Mouse (Mus musculus): Measurements from ENCODE around the gene Hdac10.

GRCm38 (mm10) chr15:89147024-89147423 is 18.5 kb upstream of the Hdac10 start:
- TF ChIP-seq POLR2A (IDR thresholded peaks at IDR 0.05; ENCODE audit: borderline replicate concordance, extremely low read depth, low read depth, low read length), result no peak
- TF ChIP-seq CTCF (IDR thresholded peaks at IDR 0.05; ENCODE audit: insufficient read depth, low read length), result no peak
